Mouse (Mus musculus) limb, embryonic 15.5 days (tissue): ENCODE data around the gene Msln. TPM values are rescaled to one million over a fixed set of nuclear protein-coding genes. Genes with fewer than 3 reads are reported as not detected.
"Not testable (repeated sequence)": the region's sequence is repeated elsewhere in the genome, so short reads cannot be mapped to it uniquely, and the experiment has no call there.

Experiments
- ATAC-seq: fragments of 200-750 bp; cut with Nextera tagmentation; 2 replicates; pipeline ENCODE4 v1.8.0; 2017; ENCODE audit warnings: low read depth, moderate TSS enrichment; ENCODE audit not compliant: insufficient number of reproducible peaks, low FRiP score, low TSS enrichment
- H3K27ac ChIP-seq: fragments of 300-500 bp; sonication (generic); 2 replicates; pipeline ENCODE4 v1.5.1; 2015; ENCODE audit warnings: moderate library complexity, mild to moderate bottlenecking, inconsistent platforms
- H3K27me3 ChIP-seq: fragments of 300-500 bp; sonication (generic); 2 replicates; pipeline ENCODE4 v1.6.1; 2015; ENCODE audit warnings: inconsistent platforms
- H3K36me3 ChIP-seq: fragments of 300-500 bp; sonication (generic); 2 replicates; pipeline ENCODE4 v1.6.1; 2015; ENCODE audit warnings: inconsistent platforms
- H3K4me1 ChIP-seq: fragments of 300-500 bp; sonication (generic); 2 replicates; pipeline ENCODE4 v1.6.1; 2015; ENCODE audit warnings: inconsistent platforms
- H3K4me2 ChIP-seq: fragments of 300-500 bp; sonication (generic); 2 replicates; pipeline ENCODE4 v1.6.1; 2015; ENCODE audit warnings: mild to moderate bottlenecking, inconsistent platforms
- H3K4me3 ChIP-seq: fragments of 300-500 bp; sonication (generic); 2 replicates; pipeline ENCODE4 v1.5.1; 2015; ENCODE audit warnings: mild to moderate bottlenecking, inconsistent platforms
- H3K9ac ChIP-seq: fragments of 300-500 bp; sonication (generic); 2 replicates; pipeline ENCODE4 v1.6.1; 2015; ENCODE audit warnings: inconsistent platforms
- H3K9me3 ChIP-seq: fragments of 300-500 bp; sonication (generic); 2 replicates; pipeline ENCODE4 v1.6.1; 2016; ENCODE audit warnings: inconsistent platforms
- WGBS: fragments of 180-500 bp; shearing (Covaris S2); methylation state at CpG from one replicate; pipeline ENCODE4 v1.1.7; 2015; 5-methylcytosine and 5-hydroxymethylcytosine counted together
- polyA plus RNA-seq: library from polyadenylated mRNA; unstranded; fragments of >200 nt; fragmentation: Nextera tagmentation; extraction: Ambion mirVana; gene quantifications from 2 replicates; pipeline ENCODE4 v1.2.1, GENCODE M21; 2015

The Msln gene
- polyA plus RNA-seq, 1 experiment from 2014 or later: 38.4 TPM

DNA sequence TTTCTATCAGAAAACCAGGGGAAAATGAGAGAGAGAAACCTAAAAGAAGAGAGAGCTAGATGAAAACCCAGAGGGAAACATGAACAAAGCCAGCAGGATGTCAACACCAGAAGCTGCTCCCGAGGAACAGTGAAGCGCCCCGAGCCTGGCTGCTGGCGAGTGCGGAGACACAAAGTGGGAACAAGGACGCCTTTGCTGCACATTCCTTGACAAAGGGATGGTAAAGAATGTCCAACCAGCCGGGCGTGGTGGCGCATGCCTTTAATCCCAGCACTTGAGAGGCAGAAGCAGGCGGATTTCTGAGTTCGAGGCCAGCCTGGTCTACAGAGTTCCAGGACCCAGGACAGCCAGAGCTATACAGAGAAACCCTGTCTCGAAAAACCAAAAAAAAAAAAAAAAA lies 12.7 kb downstream of the Msln start:
- ATAC-seq, H3K4me1 ChIP-seq, H3K4me3 ChIP-seq, H3K9ac ChIP-seq, H3K36me3 ChIP-seq, H3K4me2 ChIP-seq, H3K9me3 ChIP-seq, H3K27me3 ChIP-seq, H3K27ac ChIP-seq: not testable (repeated sequence)
- WGBS: 74% methylated on average over 12 of the region's 12 CpGs

GRCm38 (mm10) chr17:25738861-25739260 lies 15.3 kb downstream of the Msln start:
- Histone ChIP-seq H3K9me3 (no peaks in the 10 kb centered on the region), H3K27ac (no peak overlapping the region), H3K4me3 (no peak overlapping the region), H3K9ac (no peak overlapping the region), H3K4me2 (no peak overlapping the region), H3K36me3 (no peaks in the 10 kb centered on the region), H3K4me1 (0 out of 2 replicates have a peak, but pooled peaks cover 4% of the 10 kb centered on the region), H3K27me3 (peaks cover 3% of the 10 kb centered on the region; the same call in 1 of the 2 replicates)
- ATAC-seq: no peak
- 78% methylated on average over 7 of the region's 7 CpGs for WGBS

DNA sequence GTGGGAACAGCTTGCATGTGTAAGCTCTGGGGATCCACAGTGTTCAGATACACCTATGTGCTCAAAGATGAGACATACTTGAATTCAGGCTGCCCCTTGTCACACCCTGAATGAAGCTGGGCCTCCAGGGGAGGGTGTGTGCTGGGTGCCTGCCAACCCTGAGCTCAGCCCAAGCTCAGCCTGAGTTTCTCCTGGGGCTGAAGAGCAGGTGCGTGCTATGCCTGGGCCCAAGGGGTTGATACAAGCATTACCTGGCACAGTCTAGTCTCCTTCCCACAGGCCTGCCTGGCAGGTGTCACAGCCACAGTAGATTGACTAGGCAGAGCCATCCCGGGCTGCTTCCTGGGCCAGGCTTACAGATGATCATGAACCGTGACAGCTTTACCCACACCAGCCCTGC lies 18.4 kb downstream of the Msln start, which contains the start of gene Mslnl:
Gene Mslnl, plus strand, starts transcription at position 298 of the 400 bp plus-strand sequence.
- Histone ChIP-seq H3K27me3 (peaks cover 3% of the 10 kb centered on the region; the same call in 1 of the 2 replicates), H3K4me1 (0 out of 2 replicates have a peak, but pooled peaks cover 4% of the 10 kb centered on the region), H3K36me3 (peaks cover 5% of the 10 kb centered on the region), H3K9ac (no peak within 1 kb of the TSS), H3K27ac (no peak within 1 kb of the TSS), H3K9me3 (no peaks in the 10 kb centered on the region), H3K4me3 (no peak within 1 kb of the TSS), H3K4me2 (no peak within 1 kb of the TSS)
- WGBS: 75% methylated on average over 3 of the region's 3 CpGs
- ATAC-seq: no peak

GRCm38 (mm10) chr17:25735246-25735645 lies 18.9 kb downstream of the Msln start:
- ATAC-seq: no peak
- 73% methylated on average over 5 of the region's 5 CpGs for WGBS

DNA sequence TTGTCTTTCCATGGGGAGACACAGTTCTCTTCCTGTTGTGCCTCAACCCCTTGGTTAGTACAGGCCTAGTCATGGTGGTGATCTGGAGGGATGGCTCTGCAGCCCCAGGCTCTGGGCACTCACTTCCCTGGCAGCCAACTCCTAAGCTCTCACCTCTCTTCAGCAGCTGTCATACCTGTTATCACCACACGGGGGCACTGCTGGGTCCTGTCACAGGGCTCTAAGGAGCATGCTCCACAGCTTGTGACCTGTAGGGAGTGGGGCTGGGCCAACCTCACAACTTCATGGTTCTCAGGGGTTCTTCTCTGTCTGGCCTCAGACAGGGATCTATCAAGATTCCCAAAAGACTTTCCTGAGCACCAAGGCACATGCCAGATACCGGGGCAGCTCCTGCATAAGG lies 22.1 kb downstream of the Msln start:
- ATAC-seq: no peak
- Histone ChIP-seq H3K4me1 (peaks cover 18% of the 10 kb centered on the region), H3K27ac (no peak overlapping the region)

More at GRCm38 (mm10) chr17:25735246-25735645, 18.9 kb downstream of the Msln start:
- Histone ChIP-seq H3K9ac (no peak overlapping the region), H3K4me3 (no peak overlapping the region), H3K27ac (no peak overlapping the region), H3K4me2 (no peak overlapping the region), H3K4me1 (0 out of 2 replicates have a peak, but pooled peaks cover 4% of the 10 kb centered on the region), H3K27me3 (peaks cover 3% of the 10 kb centered on the region; the same call in 1 of the 2 replicates), H3K36me3 (peaks cover 10% of the 10 kb centered on the region), H3K9me3 (no peaks in the 10 kb centered on the region)

GRCm38 (mm10) chr17:25728009-25728270 lies 26.2 kb downstream of the Msln start:
- Histone ChIP-seq H3K4me2 (peak overlapping the region; percentile 95), H3K4me1 (peaks cover 27% of the 10 kb centered on the region), H3K9me3 (no peaks in the 10 kb centered on the region), H3K9ac (peak overlapping the region; percentile 76), H3K4me3 (peak overlapping the region; percentile 62), H3K27me3 (no peaks in the 10 kb centered on the region), H3K27ac (0 out of 2 replicates have a peak overlapping the region, but pooled peaks have one; percentile 33), H3K36me3 (peaks cover 38% of the 10 kb centered on the region)
- ATAC-seq: no peak
- WGBS: 19% methylated on average over 4 of the region's 4 CpGs

More for the DNA sequence above, 22.1 kb downstream of the Msln start:
- Histone ChIP-seq H3K4me2 (no peak overlapping the region), H3K36me3 (peaks cover 24% of the 10 kb centered on the region), H3K9me3 (no peaks in the 10 kb centered on the region), H3K4me3 (no peak overlapping the region), H3K27me3 (no peaks in the 10 kb centered on the region), H3K9ac (no peak overlapping the region)
- WGBS: 27% methylated on average over 2 of the region's 2 CpGs

DNA sequence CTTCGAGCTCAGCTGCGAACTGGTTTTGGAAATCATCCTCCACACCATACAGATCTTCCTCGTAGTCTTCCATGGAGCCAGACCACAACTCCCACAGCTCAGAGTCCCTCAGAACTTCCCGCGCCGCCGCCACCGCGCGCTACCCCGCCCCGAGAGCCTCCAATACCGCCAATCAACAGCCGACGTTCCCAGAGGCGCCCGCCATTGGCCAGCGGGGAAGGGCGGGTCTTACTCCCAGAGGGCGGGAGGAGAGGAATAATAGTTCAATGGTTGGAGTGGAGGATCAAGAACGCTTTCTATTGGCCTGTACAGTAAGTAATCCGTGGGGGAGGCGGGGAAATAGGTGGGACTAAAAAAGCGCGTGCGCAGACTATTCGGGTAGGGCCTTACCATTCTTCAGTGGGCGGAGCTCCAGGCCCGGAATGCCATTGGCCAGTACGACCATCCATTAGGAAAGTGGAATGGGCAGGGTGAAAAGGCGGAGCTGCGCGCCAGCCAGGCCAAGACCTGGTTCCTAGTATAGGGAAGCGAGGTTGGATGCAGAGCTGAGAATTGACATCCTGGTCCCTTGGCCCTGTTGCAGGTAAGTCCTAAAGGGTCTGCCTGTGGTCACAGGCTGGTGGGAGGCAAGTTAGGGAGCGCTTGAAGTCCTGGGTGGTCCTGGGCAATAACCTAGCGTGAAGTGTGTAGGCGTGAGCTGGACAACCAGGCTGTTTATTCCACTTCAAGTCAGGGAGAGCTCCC lies 26.7 kb downstream of the Msln start, which contains the start of the genes Chtf18 and Rpusd1:
Gene Chtf18, minus strand, starts transcription at position 155 of the 744 bp plus-strand sequence.
Gene Rpusd1, plus strand, starts transcription at position 406 of the 744 bp plus-strand sequence.
- H3K27ac ChIP-seq: 0 out of 2 replicates have a peak within 1 kb of the TSS, but pooled peaks have one; percentile 33
- peaks cover 43% of the 10 kb centered on the region for H3K36me3 ChIP-seq
- H3K4me2 ChIP-seq: peak within 1 kb of the TSS; percentile 95
- peaks cover 27% of the 10 kb centered on the region for H3K4me1 ChIP-seq
- peak within 1 kb of the TSS; percentile 62 for H3K4me3 ChIP-seq
- WGBS: 1% methylated on average over 37 of the region's 37 CpGs
- peak; percentile 99 for ATAC-seq
- H3K9ac ChIP-seq: peak within 1 kb of the TSS; percentile 76
- H3K27me3 ChIP-seq: no peaks in the 10 kb centered on the region
- no peaks in the 10 kb centered on the region for H3K9me3 ChIP-seq

DNA sequence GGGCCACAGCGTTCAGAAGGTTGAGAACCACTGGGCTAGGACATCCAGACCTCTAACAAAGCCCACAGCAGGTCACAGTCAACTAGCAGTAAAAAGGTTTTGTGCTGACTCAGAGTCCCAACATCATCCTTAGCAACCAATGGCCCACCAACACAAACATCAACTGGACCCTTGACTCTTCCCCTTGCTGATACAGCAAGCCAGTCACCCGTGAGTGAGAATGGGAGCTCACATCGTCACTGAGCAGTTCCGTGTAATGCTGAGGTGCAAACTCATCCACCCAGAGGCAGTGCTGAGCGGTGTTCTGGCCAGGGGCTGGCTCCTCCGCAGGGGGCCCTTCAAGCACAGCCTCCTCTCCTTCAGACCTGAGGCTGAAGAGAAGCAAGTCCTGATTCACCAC lies 28.9 kb downstream of the Msln start:
- Histone ChIP-seq H3K36me3 (peaks cover 51% of the 10 kb centered on the region), H3K9ac (no peak overlapping the region)
- ATAC-seq: no peak

GRCm38 (mm10) chr17:25723919-25724318 lies 30.3 kb downstream of the Msln start:
- H3K9me3 ChIP-seq: no peaks in the 10 kb centered on the region
- 75% methylated on average over 7 of the region's 7 CpGs for WGBS
- no peak overlapping the region for H3K4me2 ChIP-seq
- H3K27ac ChIP-seq: no peak overlapping the region
- no peak overlapping the region for H3K4me3 ChIP-seq
- H3K9ac ChIP-seq: no peak overlapping the region
- H3K27me3 ChIP-seq: no peaks in the 10 kb centered on the region
- peaks cover 54% of the 10 kb centered on the region for H3K36me3 ChIP-seq
- peaks cover 24% of the 10 kb centered on the region for H3K4me1 ChIP-seq
- no peak for ATAC-seq

More for the DNA sequence above, 28.9 kb downstream of the Msln start:
- no peaks in the 10 kb centered on the region for H3K9me3 ChIP-seq
- H3K4me3 ChIP-seq: no peak overlapping the region
- no peak overlapping the region for H3K4me2 ChIP-seq
- H3K27me3 ChIP-seq: no peaks in the 10 kb centered on the region
- H3K27ac ChIP-seq: no peak overlapping the region
- peaks cover 27% of the 10 kb centered on the region for H3K4me1 ChIP-seq
- WGBS: 86% methylated on average over 6 of the region's 6 CpGs

- Histone ChIP-seq H3K36me3 (peaks cover 54% of the 10 kb centered on the region), H3K4me1 (peaks cover 20% of the 10 kb centered on the region), H3K9me3 (no peaks in the 10 kb centered on the region), H3K27ac (no peak overlapping the region), H3K4me3 (no peak overlapping the region), H3K4me2 (no peak overlapping the region), H3K9ac (no peak overlapping the region), H3K27me3 (peaks cover 2% of the 10 kb centered on the region; the same call in 1 of the 2 replicates)
- 94% methylated on average over 19 of the region's 19 CpGs for WGBS
- no peak for ATAC-seq
Measured at GRCm38 (mm10) chr17:25723470-25723869, 30.7 kb downstream of the Msln start.

DNA sequence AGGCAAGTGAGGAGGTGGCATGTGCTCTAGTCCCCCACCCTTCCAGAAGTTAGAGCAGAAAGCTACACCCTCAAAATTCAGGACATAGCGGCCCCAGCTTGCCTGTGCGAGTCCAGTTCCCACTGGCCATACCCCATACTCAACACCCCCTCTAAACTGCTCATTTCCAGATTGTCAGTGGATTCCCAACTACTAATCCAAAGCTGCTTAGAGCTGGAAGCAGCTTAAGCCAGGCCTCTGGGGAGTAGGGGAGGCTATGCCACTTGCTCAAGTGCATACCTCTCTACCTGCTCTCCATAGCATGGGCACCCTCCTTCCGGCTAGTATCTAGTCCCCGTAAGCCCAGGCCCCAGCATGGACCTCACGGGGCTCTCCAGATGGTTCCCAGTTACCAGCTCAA lies 32.7 kb downstream of the Msln start:
- no peak for ATAC-seq
- Histone ChIP-seq H3K27me3 (peaks cover 22% of the 10 kb centered on the region), H3K4me3 (no peak overlapping the region), H3K9me3 (no peaks in the 10 kb centered on the region), H3K4me2 (no peak overlapping the region), H3K4me1 (peaks cover 22% of the 10 kb centered on the region), H3K36me3 (peaks cover 55% of the 10 kb centered on the region), H3K27ac (no peak overlapping the region), H3K9ac (no peak overlapping the region)
- WGBS: 95% methylated on average over 5 of the region's 5 CpGs

DNA sequence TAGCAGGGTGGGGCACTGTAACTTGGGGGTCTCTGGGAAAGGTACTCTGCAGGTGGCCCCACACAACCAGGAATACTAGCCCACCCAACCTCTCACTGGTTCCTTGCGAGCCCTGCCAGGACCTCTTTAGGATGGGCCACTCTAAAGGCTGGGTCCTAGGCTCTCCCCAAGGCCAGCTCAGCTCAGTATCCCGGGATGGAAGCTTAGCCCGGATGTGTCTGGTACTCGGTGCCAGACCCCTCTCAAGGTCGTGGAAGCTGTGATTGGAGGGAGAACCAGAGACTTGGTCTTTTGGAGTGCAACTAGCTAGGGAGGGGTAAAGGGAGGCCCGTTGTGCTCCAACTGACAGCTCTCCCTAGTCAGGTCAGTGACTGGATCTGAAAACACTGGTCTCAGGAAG lies 36.5 kb downstream of the Msln start:
- peaks cover 34% of the 10 kb centered on the region for H3K27me3 ChIP-seq
- H3K4me3 ChIP-seq: peak overlapping the region; percentile 36
- peaks cover 18% of the 10 kb centered on the region for H3K4me1 ChIP-seq
- ATAC-seq: no peak
- H3K36me3 ChIP-seq: peaks cover 39% of the 10 kb centered on the region
- H3K9me3 ChIP-seq: no peaks in the 10 kb centered on the region
- no peak overlapping the region for H3K27ac ChIP-seq
- peak overlapping the region; percentile 21 for H3K9ac ChIP-seq
- H3K4me2 ChIP-seq: peak overlapping the region; percentile 60
- 6% methylated on average over 6 of the region's 6 CpGs for WGBS
